Mouse (Mus musculus) ZHBTc4 (cell line): ENCODE data around the gene Gm10354.
"Not testable (repeated sequence)": the region's sequence is repeated elsewhere in the genome, so short reads cannot be mapped to it uniquely, and the experiment has no call there.

Experiments used
- DNase-seq: peaks from one replicate; pipeline ENCODE4 v3.0.0-alpha.2; 2011; ENCODE audit warnings: low read depth, low spot score

The Gm10354 gene

GRCm38 (mm10) chr5:14955928-14956706 is 22.6 kb downstream of the Gm10354 start:
- DNase-seq = not testable (repeated sequence)

- not testable (repeated sequence) for DNase-seq
Observed at GRCm38 (mm10) chr5:14953587-14953986, 25.1 kb downstream of the Gm10354 start.

- DNase-seq = not testable (repeated sequence)
Observed at GRCm38 (mm10) chr5:14952749-14953148, 26.0 kb downstream of the Gm10354 start.

- DNase-seq = not testable (repeated sequence)
Observed at GRCm38 (mm10) chr5:14951822-14952221, 26.9 kb downstream of the Gm10354 start.

- peak; percentile 13 for DNase-seq
Observed at GRCm38 (mm10) chr5:14947482-14948198, 31.1 kb downstream of the Gm10354 start.

GRCm38 (mm10) chr5:14945524-14945923 is 33.2 kb downstream of the Gm10354 start:
- DNase-seq = not testable (repeated sequence)

- DNase-seq = not testable (repeated sequence)
Observed at GRCm38 (mm10) chr5:14941043-14941442, 37.7 kb downstream of the Gm10354 start.

- not testable (repeated sequence) for DNase-seq
Observed at GRCm38 (mm10) chr5:14938329-14938728, 40.4 kb downstream of the Gm10354 start, which contains the start of gene Speer4e. Speer4e (minus strand) TSS chr5:14938429.

- DNase-seq = not testable (repeated sequence)
Observed at GRCm38 (mm10) chr5:14933721-14934120, 45.0 kb downstream of the Gm10354 start.

- not testable (repeated sequence) for DNase-seq
Observed at GRCm38 (mm10) chr5:14927047-14927446, 51.7 kb downstream of the Gm10354 start.
